Mouse (Mus musculus) left cerebral cortex, postnatal 10 days (tissue): ENCODE measurements around the gene Supt5. TPM values are rescaled to one million over a fixed set of nuclear protein-coding genes. Genes with fewer than 3 reads are reported as not detected.

ENCODE experiments used
- DNase-seq, 2 experiments: peaks; one replicate each; pipeline ENCODE4 v3.0.0; 2021 to 2022; ENCODE audit warnings: low spot score in 2 of 2, mixed read lengths in 1 of 2; ENCODE audit errors: extremely low spot score in 1 of 2
- intact Hi-C: fragments of 180-260 bp; cut with DNase I; formaldehyde crosslinking; loops from one replicate; pipeline ENCODE4 v1.15.1; 2025
- total RNA-seq, 2 experiments: library from RNA; stranded (reverse); gene quantifications; 2 replicates each; pipeline ENCODE4 v1.2.3; 2021

Supt5 gene
- total RNA-seq, 2 experiments from 2014 or later, result 113 to 114 TPM

DNA sequence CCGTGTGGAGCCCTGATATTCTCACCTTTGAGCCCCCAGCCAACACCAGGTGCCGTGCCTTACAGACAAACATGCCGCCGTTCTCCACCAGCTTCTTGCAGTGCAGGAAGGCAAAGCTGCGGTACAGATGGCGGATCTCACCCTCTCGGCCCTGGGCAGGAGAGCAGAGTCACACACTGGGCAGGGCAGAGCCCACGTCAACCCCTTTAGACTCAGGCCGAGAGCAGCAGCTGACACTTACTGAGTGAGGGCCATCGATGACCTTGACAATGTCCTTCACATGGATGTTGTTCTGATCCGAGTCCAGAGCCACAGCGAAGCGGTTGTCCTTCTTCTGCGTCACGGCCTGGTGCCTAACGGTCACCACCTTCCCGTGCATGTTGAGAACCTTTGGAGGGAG, 19.8 kb downstream of the Supt5 start:
- intact Hi-C loops, result no loop called here

DNA sequence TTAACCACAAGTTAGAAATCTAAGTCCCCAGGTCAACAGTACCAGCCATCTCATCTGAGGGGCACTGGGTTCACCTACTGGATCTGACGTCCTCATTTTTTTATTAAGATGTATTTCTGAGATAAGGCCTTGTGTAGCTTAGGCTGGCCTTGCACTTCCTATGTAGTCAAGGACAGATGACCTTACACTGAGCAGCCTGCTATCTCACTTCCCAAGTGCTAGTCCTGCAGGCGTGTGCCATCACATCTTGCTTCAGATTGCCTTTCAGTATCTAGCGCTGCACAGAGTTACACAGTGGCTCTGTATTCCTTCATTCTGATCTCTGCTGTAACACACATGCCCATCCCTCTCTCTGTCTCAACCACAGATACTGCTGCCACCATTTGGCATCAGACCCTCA, 20.5 kb downstream of the Supt5 start:
- DNase-seq, result no peak
- intact Hi-C loops, result no loop called here

More for the DNA sequence above, 19.8 kb downstream of the Supt5 start:
- peak in 1 of 2 experiments; percentile 22 for DNase-seq

DNA sequence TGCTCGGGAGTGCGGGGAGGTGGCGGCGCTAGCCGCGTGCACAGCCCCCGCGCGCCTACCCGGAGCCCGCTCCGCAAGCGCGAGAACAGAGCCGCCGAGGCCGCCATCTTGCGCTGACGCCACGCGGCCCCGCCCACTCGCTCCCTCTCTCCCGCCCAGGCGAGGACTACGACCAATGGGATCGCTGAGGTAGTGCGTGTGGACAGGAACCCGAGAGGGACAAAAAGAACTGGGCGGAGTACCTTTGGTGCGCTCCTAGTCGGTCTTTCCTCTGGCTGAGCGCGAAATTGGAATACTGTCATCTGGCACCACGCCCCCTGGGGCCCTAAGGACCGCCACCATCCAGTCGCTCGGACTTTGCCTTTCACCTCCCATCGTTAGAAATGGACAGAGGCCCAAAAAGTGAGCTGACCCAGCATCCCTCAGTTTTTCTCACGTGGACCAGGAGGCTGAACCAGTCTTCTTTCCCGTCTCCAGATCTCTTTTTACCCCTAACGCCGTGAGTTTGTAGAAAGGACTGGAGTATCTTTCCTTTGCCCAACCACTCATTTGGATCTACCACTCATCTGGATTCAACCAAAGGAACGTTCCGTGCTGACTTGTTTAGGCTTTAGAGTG, 26.5 kb downstream of the Supt5 start, which contains the start of gene Timm50:
TSS of gene Timm50 (minus strand) at position 147 of the 618 bp plus-strand sequence.
- intact Hi-C loops, result no loop called here
- peak; percentile 98 to 99 for DNase-seq

DNA sequence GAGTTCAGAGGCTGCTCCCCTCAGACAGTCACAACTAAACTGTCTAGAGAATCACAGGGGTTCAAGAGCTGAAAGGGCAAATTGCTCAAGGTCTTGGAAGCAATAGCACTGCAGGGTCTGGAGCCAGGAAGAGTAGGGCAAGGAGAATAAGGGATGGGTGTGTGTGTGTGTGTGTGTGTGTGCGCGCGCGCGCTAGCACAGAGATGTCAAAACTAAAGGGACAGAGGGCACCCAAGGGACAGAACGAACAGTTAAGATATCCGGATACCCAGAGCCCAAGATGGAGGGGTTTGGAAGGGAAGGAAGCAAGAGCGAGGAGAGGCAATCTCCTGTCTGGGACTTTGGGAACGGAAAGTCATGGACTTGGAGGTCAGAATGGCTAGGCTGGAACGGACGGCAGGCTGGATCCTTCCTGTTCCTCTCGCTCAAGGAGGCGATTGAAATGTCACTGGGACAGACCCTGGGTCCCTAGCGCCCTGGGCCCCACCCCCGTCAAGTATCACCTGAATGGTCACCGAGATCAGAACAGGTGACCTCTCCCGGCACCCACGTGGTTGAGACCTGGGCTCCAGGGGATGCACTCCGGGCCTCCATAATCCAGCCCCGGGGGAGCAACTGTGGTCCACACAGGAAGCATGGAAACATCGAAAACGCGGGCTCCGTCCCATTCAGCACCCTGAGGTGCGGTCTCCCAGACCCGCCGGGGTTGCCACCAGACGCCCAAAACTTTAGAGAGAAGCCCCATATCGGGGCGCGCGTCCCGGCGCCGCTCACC, 27.2 kb downstream of the Supt5 start:
- no peak for DNase-seq
- intact Hi-C loops, result no loop called here

DNA sequence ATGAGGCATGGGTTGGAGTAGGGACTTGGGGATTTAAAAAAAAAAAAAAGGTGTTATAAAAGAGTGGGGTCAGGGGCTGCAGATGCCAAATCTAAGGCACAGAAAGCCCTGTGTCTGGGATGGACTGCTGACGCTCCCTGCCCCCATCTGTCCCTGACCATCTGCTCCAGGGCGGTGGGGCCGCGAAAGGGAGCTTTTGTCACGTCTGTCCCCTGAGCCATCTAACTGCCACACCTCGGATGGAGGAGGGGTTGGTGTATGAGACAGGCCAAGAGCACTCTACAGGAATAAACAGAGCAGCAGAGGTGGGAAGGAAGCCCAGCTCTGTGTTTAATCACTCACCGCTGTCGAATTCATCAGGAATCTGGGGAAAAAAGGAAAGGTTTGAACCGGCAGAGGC, 28.8 kb downstream of the Supt5 start:
- no peak for DNase-seq
- intact Hi-C loops, result no loop called here

DNA sequence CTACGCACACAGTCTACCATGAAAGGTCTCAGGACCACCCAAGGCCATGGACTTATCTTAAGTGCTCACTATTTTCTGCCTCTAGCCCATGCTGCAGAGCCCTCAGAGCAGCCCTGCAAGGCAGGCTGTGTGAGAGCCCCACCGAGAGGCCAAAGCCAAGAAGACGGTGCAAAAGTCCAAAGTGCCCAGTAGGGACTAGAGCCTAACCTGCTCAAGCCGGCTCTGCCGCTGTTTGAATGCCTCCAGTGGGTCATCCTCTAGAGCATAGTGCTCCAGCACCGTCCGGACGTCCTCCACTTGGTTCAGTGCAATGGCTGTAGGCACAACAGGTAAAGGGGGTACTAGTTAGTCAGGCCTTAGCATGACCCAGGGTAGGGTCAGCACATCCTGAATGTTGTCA, 32.3 kb downstream of the Supt5 start:
- DNase-seq, result no peak
- intact Hi-C loops, result no loop called here

DNA sequence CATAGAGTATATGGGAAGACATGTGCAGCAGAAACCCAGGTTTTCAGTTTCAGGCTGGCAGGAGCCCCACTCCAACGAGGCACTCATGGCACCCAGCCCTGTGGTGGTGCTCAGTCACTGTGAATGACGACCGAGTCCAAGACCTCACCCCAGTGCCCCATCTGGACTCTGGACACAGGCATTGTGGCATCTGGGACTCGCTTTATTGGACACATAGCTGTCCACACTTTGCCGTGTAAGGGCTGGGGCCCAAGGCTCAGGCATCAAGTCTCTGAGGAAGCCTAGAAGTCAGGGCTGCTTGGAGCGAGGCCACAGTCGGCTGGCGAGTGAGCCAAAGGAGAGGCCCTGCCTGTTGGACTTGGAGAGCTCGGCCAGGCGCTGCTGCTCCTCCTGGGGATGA, 32.9 kb downstream of the Supt5 start:
- intact Hi-C loops, result no loop called here

DNA sequence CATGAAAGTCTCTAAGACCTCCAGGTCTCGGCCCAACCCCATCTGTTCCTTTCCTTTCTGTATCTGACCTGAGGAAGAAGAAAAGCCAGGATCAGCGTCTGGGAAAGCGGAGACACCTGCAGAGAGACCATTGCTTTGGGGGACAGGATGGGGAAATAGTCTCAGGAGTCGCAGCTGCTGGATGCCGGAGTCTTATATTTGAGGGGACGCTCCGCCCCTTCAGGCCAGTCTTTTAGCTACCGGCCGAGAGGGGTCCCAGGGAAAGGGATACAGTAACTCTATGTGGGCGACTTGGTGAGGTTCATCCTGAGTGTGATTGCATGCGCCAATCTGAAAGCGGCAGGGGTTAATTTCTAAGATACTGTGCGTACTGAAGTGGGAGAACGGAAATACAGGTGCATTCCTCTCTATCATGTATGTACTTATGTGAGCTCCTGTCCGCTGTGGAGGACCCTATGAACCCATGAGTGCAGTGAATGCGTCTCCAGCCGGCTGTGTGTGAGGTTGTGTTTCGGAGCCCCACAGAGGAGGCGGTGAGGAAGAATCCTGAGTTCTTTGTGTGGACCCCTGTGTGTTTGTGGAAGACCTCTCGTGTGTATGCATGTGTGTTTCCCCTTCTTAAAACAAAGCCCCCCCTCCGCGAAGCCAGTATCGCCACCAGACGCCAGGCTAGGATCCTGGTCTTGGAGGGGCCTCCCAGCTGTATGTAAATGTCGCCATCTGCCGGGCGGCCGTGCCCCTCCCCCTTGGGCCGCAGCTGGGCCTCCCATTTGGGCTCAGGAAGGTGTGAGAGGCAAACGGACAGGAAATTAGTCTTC, 36.7 kb downstream of the Supt5 start, which contains the start of gene Dll3:
TSS of gene Dll3 (minus strand) at position 623 of the 818 bp plus-strand sequence.
- DNase-seq, result peak in 1 of 2 experiments; percentile 74
- intact Hi-C loops, result no loop called here

More for the DNA sequence above, 32.9 kb downstream of the Supt5 start:
- no peak for DNase-seq

DNA sequence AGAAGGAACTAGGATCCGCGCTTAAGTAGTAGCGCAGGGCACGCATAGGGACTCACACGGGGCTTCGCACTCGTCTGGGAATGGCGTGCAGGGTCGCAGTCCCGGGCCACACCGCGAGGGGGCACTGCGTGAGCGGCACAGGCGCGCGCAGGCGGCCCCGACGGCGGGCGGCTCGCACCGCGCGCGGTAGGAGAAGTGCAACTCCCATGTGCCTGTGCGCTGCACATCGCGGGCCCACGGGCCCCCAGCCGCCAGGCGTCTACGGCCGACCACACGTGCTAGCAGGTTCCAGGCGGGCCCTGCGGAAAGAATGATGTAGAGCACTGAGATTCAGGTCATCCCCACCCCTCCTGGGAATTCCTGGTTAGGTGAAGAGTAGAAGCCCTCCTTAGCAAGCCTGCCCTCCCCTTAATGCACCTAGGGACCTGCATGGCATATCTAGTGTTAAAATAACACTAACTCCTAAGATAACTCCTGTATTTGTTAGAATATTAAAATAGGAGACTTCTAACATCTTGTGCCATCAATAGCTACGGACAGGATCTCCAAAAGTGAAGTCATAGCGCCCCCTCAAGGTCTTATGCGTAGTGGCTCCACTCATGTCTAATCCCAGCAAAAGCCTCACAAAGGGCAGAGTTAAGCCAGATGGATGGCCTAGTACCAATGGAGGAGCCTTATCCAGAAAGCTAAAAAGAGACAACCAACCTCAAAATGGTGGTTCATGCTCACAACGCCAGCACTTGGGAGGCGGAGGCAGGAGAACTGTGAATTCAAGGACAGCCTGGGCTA, 39.5 kb downstream of the Supt5 start:
- no peak for DNase-seq
- intact Hi-C loops, result loop anchor here (5.0 kb wide), 1 partner anchor 152 kb away; no protein-coding TSS in a partner anchor

DNA sequence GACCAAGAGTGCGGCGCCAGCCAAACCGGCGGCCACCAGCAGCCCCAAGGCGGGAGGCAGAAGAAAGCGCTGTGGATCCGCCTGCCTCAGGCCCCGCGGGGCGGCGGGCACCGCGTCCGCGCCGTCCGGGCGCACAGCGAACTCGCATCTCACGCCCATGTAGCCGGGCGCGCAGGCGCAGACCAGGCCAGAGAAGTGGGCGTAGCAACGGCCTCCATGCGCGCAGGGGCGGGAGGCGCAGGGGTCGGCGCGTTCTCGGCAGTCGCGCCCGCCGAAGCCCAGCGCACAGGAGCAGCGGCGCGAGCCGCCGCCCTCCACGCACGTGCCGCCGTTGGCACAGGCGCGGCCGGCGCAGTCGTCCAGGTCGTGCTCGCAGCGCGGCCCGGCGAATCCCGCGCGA, 44.1 kb downstream of the Supt5 start:
- DNase-seq, result peak; percentile 49 to 88
- intact Hi-C loops, result no loop called here

DNA sequence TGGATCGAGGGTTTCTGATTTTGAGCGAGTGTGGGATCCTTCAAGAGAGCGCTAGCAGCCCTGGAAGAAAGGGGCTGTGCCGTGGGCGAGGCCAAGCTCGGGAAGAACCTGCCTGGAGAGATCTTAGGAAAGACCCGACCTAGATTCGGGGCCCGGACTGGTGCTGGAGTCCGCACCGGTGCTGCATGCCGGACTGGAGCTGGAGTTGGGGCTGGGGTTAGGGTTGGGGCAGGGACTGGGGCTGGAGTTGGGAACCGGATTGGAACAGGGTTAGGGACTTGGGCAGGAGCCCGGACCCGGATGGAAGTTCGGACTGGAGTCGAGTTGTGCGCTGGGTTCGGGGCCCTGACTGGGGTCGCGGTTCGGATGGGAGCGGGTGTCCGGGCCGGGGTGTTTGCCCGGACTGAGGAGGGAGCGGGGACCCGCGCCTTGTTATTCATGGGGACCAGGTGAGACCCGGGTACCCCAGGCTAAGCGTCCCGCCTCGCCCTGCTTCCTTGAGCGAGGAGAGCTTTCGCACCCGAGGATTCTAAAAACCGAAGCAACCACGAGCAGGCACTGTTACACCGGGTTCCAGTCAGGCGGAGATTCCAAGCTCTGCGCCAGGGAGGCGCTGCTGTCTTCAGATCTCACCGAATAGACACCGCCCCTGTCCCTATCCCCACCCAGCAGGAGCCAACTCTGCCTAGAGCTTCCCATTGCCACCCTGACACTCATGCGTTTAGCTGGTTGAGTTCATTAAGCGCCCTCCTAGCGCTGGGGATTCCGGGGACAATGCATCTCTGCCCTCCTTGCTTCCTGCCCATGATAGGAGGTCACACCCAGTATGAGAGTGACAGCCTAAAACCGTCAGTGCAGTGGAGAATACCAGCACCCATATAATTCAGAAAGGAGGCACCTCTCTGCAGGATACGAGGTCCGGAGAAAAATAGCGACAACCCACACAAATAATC, 47.6 kb downstream of the Supt5 start, which contains the start of gene Selenov:
TSS of gene Selenov (minus strand) at position 549 of the 953 bp plus-strand sequence.
- intact Hi-C loops, result no loop called here
- peak in 1 of 2 experiments; percentile 63 for DNase-seq

DNA sequence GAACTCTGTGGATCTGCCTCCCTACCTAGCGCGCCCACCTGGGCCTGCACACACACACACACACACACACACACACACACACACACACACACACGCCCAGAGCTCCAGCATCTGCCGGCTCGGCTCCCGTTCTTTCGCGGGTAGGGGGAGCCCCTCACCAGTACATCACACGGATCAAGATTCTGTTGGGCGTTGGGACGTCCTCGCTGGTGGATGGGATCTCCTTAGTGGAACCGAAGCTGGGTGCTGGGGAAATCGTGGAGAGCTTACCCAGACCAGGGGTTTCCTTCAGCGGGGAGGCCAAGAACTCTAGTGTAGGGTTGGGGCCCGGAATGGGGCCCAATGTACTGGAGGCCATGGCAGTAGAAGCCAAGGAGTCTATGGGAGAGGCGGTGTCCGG, 48.4 kb downstream of the Supt5 start:
- DNase-seq, result peak in 1 of 2 experiments; percentile 57
- intact Hi-C loops, result no loop called here

DNA sequence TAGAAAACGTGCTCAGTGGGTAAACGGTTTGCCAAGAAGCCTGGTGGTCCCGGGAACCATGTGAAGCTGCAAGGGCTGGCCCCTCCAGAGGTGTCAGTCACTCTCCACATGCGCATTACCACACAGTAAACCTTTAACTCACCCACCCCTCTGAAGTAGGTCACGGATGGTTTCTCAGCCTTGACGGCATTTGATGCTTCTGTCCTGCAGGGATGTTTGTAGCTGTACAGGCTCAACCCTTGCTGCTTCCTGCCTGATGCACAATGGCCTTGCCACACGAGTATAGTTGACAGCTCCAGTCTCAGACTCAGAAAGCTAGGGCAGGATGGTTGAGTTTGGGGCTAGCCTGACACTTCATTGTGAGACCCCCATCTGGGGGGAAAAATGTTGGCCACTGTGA, 57.9 kb downstream of the Supt5 start:
- no peak for DNase-seq
- intact Hi-C loops, result no loop called here

DNA sequence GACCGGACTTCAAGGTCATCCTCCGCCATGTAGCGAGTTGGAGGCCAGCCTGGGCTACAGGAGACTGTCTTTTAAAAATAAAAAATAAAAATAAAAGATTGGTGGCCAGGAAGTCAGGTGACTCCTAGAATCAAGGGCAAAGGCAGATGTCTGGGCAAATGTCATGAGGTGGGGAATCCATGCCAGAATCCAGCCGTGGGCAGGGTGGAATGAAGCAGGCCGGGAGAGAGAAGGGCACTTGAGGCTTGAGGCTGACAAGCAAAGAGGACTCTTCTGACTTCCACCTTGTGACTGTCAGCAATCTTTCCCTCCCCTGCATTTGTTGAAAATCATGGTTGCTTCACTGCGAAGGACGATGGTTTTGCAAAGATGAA, 60.3 kb downstream of the Supt5 start:
- intact Hi-C loops, result no loop called here
- no peak for DNase-seq

DNA sequence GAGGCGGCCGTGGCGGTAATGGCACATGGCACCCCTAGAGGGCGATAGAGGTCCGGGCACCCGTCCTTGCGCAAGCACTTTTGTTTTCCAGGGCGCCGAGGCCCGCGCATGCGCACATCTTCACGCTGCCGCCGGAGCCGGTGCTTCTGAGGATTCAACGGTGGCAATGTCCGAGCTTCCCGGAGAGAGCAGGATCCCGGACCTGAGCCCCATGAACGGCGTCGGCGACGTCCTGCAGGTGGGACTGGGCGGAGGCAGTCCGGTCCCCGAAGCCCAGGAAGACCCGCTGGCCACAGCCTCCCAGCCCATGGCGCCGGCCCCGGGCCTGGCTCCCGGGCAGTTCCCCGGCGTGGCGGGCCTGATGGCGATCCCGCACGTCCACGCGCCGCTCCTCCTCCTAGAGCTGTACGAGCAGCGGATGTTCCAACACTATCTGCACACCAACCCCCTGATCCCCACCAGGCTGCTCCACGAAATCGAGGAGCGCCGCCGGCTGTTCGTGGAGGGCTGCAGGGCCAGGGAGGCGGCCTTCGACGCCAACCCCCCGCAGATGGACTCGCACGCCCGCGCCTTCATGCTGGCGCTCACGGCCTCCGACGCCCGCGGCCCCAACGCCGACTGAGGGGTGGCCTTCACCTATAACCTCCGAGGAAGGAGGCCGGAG, 60.8 kb downstream of the Supt5 start, which contains the start of gene Eid2b:
TSS of gene Eid2b (plus strand) at position 125 of the 664 bp plus-strand sequence.
- DNase-seq, result peak; percentile 93 to 96
- intact Hi-C loops, result no loop called here

DNA sequence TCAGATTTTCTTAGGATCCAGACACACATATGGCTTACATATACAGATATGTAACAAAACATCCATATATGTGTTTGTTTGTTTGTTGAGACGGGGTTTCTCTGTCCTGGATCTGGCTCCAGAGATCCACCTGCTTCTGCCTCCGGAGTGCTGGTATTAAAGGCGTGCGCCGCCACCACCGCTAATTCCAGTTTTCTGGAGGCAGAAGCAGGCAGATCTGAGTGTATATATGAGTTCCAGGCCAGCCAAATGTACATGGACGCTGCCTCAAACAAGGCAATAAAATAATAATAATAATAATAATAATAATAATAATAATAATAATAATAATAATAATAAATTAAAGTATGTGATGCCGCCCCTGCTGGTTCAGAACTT, 61.3 kb downstream of the Supt5 start:
- intact Hi-C loops, result no loop called here
- DNase-seq, result no peak

DNA sequence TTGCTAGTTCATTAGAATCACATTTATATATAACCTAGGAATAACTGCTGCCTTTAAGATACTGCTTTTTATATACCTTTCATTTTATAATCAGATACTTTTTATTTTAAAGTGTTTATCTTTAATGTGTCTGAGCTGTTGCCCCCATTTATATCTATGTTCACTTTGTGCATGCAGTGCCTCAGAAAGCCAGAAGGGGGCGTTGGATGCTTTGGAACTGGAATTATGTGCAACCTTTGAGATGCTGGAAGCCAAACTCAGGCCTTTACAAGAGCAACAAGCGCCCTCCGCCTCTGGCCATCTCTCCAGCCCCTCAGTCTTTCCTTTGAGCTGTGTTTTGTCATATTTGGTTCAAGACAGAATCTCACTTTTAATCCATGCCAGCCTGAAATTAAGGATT, 66.8 kb downstream of the Supt5 start:
- intact Hi-C loops, result no loop called here
- DNase-seq, result no peak
